Mouse (Mus musculus) heart, embryonic 15.5 days (tissue): ENCODE data around the gene Nkiras2. TPM values are rescaled to one million over a fixed set of nuclear protein-coding genes. Genes with fewer than 3 reads are reported as not detected.
"Not testable (repeated sequence)": the region's sequence is repeated elsewhere in the genome, so short reads cannot be mapped to it uniquely, and the experiment has no call there.

Experiments
- ATAC-seq: fragments of 200-750 bp; cut with Nextera tagmentation; replicated peaks from 2 replicates; pipeline ENCODE4 v1.8.0; 2017; ENCODE audit warnings: low read depth, moderate TSS enrichment; ENCODE audit not compliant: insufficient number of reproducible peaks, insufficient read depth, low FRiP score
- H3K27ac ChIP-seq: fragments of 300-500 bp; sonication (generic); 2 replicates; pipeline ENCODE4 v1.5.1; 2015; ENCODE audit warnings: mild to moderate bottlenecking, inconsistent platforms
- H3K27me3 ChIP-seq: fragments of 300-500 bp; sonication (generic); 2 replicates; pipeline ENCODE4 v1.6.1; 2015; ENCODE audit warnings: inconsistent platforms
- H3K36me3 ChIP-seq: fragments of 300-500 bp; sonication (generic); 2 replicates; pipeline ENCODE4 v1.6.1; 2015; ENCODE audit warnings: mild to moderate bottlenecking, inconsistent platforms
- H3K4me1 ChIP-seq: fragments of 300-500 bp; sonication (generic); replicated peaks from 2 replicates; pipeline ENCODE4 v1.6.1; 2015; ENCODE audit warnings: inconsistent platforms
- H3K4me2 ChIP-seq: fragments of 300-500 bp; sonication (generic); 2 replicates; pipeline ENCODE4 v1.6.1; 2015; ENCODE audit warnings: inconsistent platforms, mild to moderate bottlenecking, moderate library complexity
- H3K4me3 ChIP-seq: fragments of 300-500 bp; sonication (generic); 2 replicates; pipeline ENCODE4 v1.5.1; 2015; ENCODE audit warnings: mild to moderate bottlenecking, inconsistent platforms
- H3K9ac ChIP-seq: fragments of 300-500 bp; sonication (generic); 2 replicates; pipeline ENCODE4 v1.6.1; 2015; ENCODE audit warnings: mild to moderate bottlenecking, inconsistent platforms
- H3K9me3 ChIP-seq: fragments of 300-500 bp; sonication (generic); replicated peaks from 2 replicates; pipeline ENCODE4 v1.6.1; 2016; ENCODE audit warnings: inconsistent platforms
- WGBS: fragments of 180-500 bp; shearing (Covaris S2); methylation state at CpG from one replicate; pipeline ENCODE4 v1.1.7; 2015; ENCODE audit warnings: mixed read lengths; 5-methylcytosine and 5-hydroxymethylcytosine counted together
- polyA plus RNA-seq: library from polyadenylated mRNA; unstranded; fragments of >200 nt; fragmentation: Nextera tagmentation; extraction: Ambion mirVana; gene quantifications from 2 replicates; pipeline ENCODE4 v1.2.1, GENCODE M21; 2015

Nkiras2 gene
- polyA plus RNA-seq, 1 experiment from 2014 or later, result 59.8 TPM

DNA sequence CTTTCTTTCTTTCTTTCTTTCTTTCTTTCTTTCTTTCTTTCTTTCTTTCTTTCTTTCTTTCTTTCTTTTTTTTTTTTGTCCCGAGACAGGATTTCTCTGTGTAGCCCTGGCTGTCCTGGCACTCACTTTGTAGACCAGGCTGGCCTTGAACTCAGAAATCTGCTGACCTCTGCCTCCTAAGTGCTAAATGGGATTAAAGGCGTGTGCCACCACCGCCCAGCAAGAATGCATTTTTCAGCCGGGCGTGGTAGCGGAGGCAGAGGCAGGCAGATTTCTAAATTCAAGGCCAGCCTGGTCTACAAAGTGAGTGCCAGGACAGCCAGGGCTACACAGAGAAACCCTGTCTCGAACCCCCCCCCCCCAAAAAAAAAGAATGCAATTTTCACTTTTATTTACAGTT, 2.2 kb upstream of the Nkiras2 start:
- 85% methylated on average over 7 of the region's 7 CpGs for WGBS
- not testable (repeated sequence) for ATAC-seq

DNA sequence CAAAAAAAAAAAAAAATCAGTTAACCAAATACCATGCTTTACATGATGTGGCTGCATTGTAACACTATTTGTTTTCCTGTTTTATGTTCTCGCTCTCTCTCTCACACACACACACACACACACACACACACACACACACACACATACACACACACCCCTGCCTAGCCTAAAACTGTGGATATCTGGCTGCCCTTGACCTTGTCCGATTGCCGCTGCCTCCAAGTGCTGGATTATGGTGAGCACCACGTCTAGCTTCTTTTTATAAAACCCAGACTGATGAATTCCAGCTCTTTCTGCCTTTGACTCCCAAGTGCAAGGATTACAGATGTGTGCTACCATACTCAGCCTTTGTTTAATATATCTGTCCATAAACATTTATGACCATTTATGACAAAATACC, 1.6 kb upstream of the Nkiras2 start:
- WGBS, result 56% methylated on average over 4 of the region's 4 CpGs
- Histone ChIP-seq H3K4me3 (peak overlapping the region; percentile 83), H3K9ac (0 out of 2 replicates have a peak overlapping the region, but pooled peaks have one; percentile 38), H3K4me2 (peak overlapping the region; percentile 88), H3K27ac (peak overlapping the region; percentile 96; the same call in 1 of the 2 replicates), H3K36me3 (no peaks in the 10 kb centered on the region), H3K9me3 (no peaks in the 10 kb centered on the region), H3K27me3 (no peaks in the 10 kb centered on the region), H3K4me1 (peaks cover 26% of the 10 kb centered on the region)
- no peak for ATAC-seq

More for the DNA sequence above, 2.2 kb upstream of the Nkiras2 start:
- H3K4me3 ChIP-seq, H3K36me3 ChIP-seq, H3K4me2 ChIP-seq, H3K27ac ChIP-seq, H3K27me3 ChIP-seq, H3K9me3 ChIP-seq, H3K9ac ChIP-seq: not testable (repeated sequence)
- peaks cover 32% of the 10 kb centered on the region for H3K4me1 ChIP-seq

DNA sequence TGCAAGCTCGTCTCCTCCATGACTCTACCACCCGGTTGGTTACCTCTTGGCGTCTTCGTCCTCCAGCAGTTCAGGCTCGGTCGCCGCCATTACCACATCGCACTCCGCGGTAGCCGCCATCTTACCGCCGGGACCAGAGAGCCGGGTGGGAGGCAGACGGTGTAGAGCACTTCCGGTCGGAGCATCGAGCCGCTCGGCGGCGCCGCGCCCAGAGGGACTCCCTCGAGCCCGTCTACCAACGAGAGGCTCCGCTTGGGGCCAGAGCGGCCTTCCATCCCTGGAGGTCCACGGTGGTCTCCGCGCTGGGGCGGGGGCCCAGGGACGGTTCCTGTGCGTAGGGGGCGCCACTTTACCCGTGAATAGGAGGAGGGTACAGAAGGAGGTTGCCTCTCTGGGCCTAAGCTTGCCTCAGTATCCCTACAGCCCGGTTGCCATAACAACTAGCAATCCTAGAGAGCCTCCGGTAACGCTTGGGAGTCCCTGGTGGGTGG, 486 bp downstream of the Nkiras2 start:
- WGBS, result under 1% methylated on average over 40 of the region's 40 CpGs
- Histone ChIP-seq H3K27me3 (no peaks in the 10 kb centered on the region), H3K4me1 (peaks cover 31% of the 10 kb centered on the region), H3K9me3 (no peaks in the 10 kb centered on the region), H3K27ac (peak overlapping the region; percentile 96), H3K36me3 (peaks cover 1% of the 10 kb centered on the region; the same call in 1 of the 2 replicates), H3K4me3 (peak overlapping the region; percentile 83), H3K9ac (peak overlapping the region; percentile 85), H3K4me2 (peak overlapping the region; percentile 88)
- ATAC-seq, result peak; percentile 94

DNA sequence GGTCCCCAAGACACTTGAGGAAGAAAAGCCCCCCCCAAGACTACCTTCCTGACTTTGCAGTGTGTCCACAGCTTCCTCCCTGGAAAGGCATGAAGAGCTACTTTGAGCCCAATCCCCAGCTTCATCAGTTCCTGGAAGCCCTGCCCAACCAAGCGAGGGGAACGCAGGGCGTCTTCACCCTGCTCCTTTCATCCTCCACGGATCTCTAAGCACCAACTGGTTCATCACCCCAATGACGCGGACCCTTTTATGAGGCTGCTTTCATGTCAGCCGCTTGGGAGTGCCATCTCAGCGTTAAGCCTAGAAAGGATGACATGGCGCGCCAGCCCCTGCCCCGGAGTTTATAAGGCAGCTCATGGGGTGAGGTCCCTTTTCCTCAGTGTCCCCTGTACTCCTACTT, 938 bp downstream of the Nkiras2 start, which contains the start of gene Dnajc7:
Gene Dnajc7 (minus strand): TSS at position 187 of the 400 bp plus-strand sequence.
- 5% methylated on average over 11 of the region's 11 CpGs for WGBS
- Histone ChIP-seq H3K4me3 (peak within 1 kb of the TSS; percentile 83), H3K9me3 (no peaks in the 10 kb centered on the region), H3K4me2 (peak within 1 kb of the TSS; percentile 88), H3K27ac (peak within 1 kb of the TSS; percentile 96), H3K9ac (peak within 1 kb of the TSS; percentile 85), H3K4me1 (peaks cover 31% of the 10 kb centered on the region), H3K27me3 (no peaks in the 10 kb centered on the region), H3K36me3 (peaks cover 6% of the 10 kb centered on the region)
- no peak for ATAC-seq

DNA sequence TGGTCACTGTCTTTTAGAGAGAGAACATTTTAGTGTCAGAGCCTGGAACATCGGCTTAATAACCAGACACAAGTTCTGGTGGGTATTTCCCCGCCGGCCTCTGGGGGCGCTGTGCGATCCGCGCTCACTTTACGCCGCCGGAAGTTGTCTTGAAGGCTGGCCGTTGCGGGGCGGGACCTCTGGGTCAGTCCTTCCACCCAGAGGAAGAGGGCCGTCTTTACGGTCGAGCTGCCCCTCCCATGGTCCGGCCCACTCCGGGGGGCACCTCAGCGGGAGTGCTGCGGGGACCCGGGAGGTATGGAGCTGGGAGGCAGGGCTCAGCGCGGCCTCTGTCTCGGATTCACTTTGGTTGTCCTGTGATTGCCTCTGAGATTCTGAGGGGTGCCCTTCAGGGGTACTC, 3.7 kb downstream of the Nkiras2 start:
- no peaks in the 10 kb centered on the region for H3K9me3 ChIP-seq
- H3K4me1 ChIP-seq, result peaks cover 33% of the 10 kb centered on the region
- peak overlapping the region; percentile 57 for H3K4me2 ChIP-seq
- ATAC-seq, result peak; percentile 82
- H3K4me3 ChIP-seq, result peak overlapping the region; percentile 69
- H3K27ac ChIP-seq, result peak overlapping the region; percentile 88
- peaks cover 19% of the 10 kb centered on the region for H3K36me3 ChIP-seq
- peak overlapping the region; percentile 79 for H3K9ac ChIP-seq
- under 1% methylated on average over 24 of the region's 24 CpGs for WGBS
- no peaks in the 10 kb centered on the region for H3K27me3 ChIP-seq

DNA sequence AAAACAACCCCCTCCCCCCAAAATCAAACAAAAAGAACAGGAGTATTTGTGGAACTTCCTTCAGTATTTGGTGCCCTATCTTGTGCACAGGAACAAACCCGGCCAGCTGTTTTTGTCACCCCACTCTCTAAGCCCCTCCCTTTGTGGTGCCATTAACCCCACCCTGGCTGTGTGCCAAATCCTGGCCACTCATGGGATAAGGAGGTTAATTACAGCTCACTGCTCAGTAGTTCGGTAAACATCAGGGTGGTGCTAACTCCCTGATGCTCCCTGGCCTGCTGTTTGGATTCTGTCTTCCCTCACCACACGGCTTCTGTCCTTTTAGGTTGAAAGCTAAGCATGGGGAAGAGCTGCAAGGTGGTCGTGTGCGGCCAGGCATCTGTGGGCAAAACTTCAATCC, 4.8 kb downstream of the Nkiras2 start:
- Histone ChIP-seq H3K36me3 (peaks cover 19% of the 10 kb centered on the region), H3K9me3 (no peaks in the 10 kb centered on the region), H3K4me1 (peaks cover 30% of the 10 kb centered on the region), H3K9ac (no peak overlapping the region), H3K4me2 (peak overlapping the region; percentile 57), H3K27me3 (no peaks in the 10 kb centered on the region), H3K27ac (no peak overlapping the region), H3K4me3 (peak overlapping the region; percentile 69; the same call in 1 of the 2 replicates)
- no peak for ATAC-seq
- 44% methylated on average over 5 of the region's 5 CpGs for WGBS

DNA sequence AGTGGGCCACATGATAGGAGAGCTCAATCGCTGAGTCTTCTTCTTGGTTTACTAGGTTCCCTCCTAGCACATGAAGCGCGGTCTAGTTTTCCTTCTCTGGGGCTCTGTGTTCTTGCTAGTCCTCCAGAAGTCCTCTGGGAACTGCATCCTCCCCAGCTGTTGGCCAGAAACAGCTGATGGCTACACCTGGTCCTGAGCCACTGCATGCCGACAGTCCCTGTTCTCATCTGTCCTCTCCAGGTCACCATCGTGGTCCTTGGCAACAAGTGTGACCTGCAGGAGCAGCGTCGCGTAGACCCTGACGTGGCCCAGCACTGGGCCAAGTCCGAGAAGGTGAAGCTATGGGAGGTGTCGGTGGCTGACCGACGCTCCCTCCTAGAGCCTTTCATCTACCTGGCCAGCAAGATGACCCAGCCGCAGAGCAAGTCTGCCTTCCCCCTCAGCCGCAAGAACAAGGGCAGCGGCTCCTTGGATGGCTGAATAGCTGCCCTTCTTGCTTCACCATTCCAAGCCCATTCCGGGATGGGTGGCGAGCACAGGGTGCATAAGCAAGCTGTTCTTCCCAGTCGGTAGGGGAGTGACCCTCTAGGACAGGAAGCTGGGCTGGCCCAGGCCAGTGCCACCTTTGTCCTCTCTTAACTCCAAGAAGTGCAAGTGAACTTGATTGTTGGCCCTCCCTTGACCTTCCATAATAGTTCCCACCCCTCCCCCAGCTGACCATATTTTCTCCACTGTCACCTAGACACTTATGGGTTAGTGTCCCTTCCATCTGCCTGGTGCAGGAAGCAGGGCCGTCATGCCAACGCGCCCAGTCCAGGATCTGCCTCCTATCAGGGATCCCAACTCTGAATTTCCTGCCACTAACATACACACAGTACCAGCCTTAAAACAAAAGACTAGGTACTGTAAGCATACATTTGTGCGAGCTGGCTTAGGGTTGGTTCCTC, 7.0 kb downstream of the Nkiras2 start:
- Histone ChIP-seq H3K27ac (peak overlapping the region; percentile 13; the same call in 1 of the 2 replicates), H3K4me2 (no peak overlapping the region), H3K4me3 (no peak overlapping the region), H3K27me3 (0 out of 2 replicates have a peak, but pooled peaks cover 9% of the 10 kb centered on the region), H3K9ac (no peak overlapping the region), H3K4me1 (peaks cover 27% of the 10 kb centered on the region), H3K9me3 (no peaks in the 10 kb centered on the region), H3K36me3 (peaks cover 19% of the 10 kb centered on the region)
- ATAC-seq, result no peak
- 89% methylated on average over 23 of the region's 23 CpGs for WGBS

DNA sequence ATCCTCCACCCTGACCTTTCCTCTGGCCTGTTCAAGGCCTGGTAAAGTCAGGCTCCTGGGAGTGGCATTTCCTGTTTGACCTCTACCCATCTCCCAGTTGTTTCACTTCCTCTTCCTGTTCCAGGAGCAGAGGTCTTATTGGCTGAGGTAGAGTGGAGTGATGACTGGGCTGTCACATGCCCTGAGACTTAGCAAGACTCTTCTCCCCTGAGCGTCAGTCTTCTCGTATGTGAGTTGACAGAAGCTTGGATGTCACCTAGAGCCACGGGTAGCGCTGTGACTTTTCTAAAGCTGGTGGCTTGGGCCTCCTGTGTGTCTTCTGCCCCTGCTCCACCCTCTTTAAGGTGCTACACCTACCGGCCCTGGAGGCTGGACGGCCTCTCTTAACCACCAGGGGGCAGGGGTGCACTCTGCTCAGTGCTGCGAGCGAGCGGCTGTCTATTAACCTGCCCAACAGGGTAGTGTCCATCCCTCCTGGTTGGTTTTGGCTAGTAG, 7.7 kb downstream of the Nkiras2 start:
- no peaks in the 10 kb centered on the region for H3K9me3 ChIP-seq
- no peak overlapping the region for H3K4me3 ChIP-seq
- H3K27me3 ChIP-seq, result 0 out of 2 replicates have a peak, but pooled peaks cover 9% of the 10 kb centered on the region
- WGBS, result 15% methylated on average over 9 of the region's 9 CpGs
- H3K9ac ChIP-seq, result no peak overlapping the region
- peaks cover 27% of the 10 kb centered on the region for H3K4me1 ChIP-seq
- no peak for ATAC-seq
- H3K36me3 ChIP-seq, result peaks cover 19% of the 10 kb centered on the region
- no peak overlapping the region for H3K4me2 ChIP-seq
- peak overlapping the region; percentile 13 for H3K27ac ChIP-seq

DNA sequence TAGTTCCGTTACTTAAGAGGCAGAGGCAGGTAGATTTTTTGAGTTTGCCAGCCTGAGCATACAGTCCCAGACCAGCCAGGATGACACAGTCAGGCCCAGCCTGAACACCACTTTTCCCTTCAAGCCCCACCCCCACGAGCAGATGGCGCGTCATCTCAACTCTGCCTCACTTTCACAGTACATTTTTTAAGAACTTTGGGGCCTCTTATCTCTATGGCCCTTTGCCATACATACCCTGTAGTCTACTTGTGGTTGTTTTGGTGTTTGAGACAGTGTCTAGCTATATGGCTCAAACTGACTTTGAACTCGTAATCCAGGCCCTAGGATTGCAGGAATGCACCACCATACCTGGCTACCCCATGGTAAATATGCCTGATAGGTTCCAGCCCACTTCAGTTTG, 9.0 kb downstream of the Nkiras2 start:
- Histone ChIP-seq H3K27ac (no peak overlapping the region), H3K9me3 (no peaks in the 10 kb centered on the region), H3K36me3 (peaks cover 19% of the 10 kb centered on the region), H3K4me2 (no peak overlapping the region), H3K4me3 (no peak overlapping the region), H3K27me3 (peaks cover 14% of the 10 kb centered on the region; the same call in 1 of the 2 replicates), H3K9ac (no peak overlapping the region), H3K4me1 (peaks cover 27% of the 10 kb centered on the region)
- 76% methylated on average over 5 of the region's 5 CpGs for WGBS
- ATAC-seq, result no peak

DNA sequence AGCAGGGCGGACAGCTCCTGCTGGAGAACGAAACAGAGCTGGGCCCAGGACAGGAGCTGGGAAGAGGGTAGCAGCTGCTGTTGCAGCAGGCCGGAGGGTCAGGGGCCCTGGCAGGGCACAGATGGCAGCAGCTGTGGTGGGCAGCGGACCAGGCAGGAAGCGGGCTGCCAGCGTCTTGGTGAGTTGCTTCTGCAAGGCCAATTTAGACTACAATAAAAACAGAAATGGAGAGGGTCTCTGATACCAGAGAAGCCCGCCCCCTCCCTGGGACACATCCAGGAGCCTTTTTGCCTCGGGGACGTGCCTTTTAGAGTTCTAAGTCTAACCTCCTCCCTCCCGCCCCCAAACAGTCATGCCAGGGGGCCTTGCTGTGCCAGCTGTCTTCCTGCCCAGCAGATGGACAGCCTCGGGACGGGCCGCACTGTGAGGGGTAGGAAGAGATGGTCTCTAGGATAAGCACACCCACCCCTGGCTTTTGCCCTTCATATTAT, 9.9 kb downstream of the Nkiras2 start:
- H3K4me2 ChIP-seq, result no peak overlapping the region
- 60% methylated on average over 13 of the region's 13 CpGs for WGBS
- ATAC-seq, result no peak; the same call in 1 of the 2 replicates
- no peak overlapping the region for H3K27ac ChIP-seq
- peaks cover 21% of the 10 kb centered on the region for H3K4me1 ChIP-seq
- H3K9ac ChIP-seq, result no peak overlapping the region
- peaks cover 19% of the 10 kb centered on the region for H3K36me3 ChIP-seq
- no peaks in the 10 kb centered on the region for H3K9me3 ChIP-seq
- H3K4me3 ChIP-seq, result no peak overlapping the region
- H3K27me3 ChIP-seq, result peaks cover 17% of the 10 kb centered on the region; the same call in 1 of the 2 replicates

DNA sequence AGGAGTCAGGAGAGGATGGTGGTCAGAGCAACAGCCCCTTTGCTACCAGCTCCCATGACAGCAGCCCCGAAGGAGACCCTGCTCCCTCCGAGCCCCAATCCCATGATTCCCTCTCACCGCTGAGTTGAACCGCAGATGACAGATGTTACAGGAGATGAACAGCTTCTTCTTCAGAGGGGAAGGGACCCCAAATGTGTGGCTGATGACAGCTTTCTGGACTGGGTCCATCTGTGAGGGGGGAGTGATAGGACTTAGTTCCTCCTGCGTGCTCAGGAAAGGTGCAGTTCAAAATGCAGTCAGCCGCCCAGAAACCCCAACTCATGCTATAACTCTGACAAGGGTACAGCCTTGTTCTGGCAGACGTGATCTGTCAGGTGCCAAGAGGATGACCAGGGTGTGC, 15.5 kb downstream of the Nkiras2 start:
- WGBS, result 56% methylated on average over 7 of the region's 7 CpGs
- H3K4me3 ChIP-seq, result no peak overlapping the region
- no peak overlapping the region for H3K4me2 ChIP-seq
- no peaks in the 10 kb centered on the region for H3K4me1 ChIP-seq
- H3K9ac ChIP-seq, result no peak overlapping the region
- no peak for ATAC-seq
- H3K9me3 ChIP-seq, result no peaks in the 10 kb centered on the region
- H3K27ac ChIP-seq, result no peak overlapping the region
- peaks cover 46% of the 10 kb centered on the region for H3K27me3 ChIP-seq
- no peaks in the 10 kb centered on the region for H3K36me3 ChIP-seq
